Mouse (Mus musculus): ENCODE results near the gene Mlc1.

Gene Mlc1

DNA sequence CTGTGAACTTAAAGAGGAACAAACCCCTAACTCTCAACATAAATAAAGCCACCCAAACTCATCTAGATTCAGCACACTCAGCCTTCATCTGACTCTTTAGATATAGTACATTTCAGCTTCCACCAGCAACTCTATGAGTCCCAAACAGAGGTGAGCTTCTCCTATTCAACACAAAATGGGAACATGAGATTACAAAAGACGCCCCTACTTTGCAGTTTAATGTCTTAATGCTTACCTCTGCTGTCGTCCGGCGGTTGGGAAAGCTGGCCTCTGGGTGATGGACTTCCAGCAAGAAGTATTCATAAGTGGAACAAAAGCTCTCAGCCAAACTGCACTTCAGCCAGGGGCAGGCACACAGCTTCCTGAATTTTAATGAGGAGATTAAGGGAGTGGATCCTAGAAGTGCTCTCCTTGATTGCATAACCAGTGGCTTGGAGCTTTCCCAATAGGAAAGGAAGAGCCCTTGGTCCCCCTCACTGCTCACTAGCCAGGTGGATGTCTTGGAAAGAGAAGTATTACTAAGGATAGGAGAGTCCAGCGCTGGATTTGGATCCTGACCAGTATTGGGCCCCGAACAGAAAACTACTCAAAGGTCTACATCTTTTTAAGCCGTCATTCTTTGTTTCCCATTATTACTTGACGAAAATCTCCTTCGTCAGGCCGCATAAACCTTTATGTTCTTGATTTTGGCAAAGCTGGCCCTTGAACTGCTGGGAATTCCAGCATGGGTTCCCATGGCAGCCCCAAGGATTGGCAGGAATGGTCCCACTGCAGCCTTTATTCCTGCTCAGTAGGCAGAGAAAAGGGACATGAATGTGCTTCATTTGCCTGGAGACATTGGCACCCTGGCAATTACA is at the start of gene Mlc1:
Mlc1 (minus strand) TSS at position 727 of the 857 bp plus-strand sequence.
- DNase-seq = no peak

DNA sequence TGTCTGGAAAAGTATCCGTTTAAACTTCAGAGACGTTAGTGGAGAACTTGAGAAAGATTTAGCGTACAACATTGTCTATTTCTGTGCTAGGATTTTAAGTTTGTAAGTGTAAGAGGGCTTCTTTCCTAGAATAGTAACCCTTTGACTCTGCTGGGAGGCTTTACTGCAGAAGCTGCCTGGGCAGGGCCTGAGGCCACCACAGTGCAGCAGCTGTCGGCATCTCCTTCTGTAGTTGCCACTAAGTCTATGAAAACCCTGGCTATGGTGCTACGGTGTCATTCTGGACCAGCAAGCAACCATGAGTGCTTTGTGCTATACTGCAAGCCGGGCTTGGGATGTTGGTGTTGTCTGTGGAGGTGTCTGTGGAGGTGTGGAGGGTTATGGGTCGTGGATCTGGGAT is 41.7 kb upstream of the Mlc1 start:
- DNase-seq = no peak

DNA sequence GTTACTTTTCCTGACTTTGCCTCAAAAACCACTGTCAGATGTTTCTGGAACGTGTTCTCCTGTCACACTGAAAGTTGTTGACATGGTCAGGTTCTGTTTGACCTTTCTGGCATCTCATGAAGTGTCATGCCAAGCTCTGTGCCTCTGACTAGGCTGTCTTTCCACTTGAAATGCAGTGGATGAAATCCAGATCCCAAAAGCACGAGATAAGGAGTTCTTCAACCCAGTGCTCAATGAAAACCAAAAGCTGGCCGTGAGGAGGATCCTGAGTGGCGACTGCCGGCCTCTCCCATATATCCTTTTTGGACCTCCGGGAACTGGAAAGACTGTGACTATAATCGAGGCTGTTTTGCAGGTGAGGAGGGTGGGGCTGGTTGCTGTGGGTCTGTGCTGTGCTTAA is 41.3 kb upstream of the Mlc1 start:
- no peak for DNase-seq

DNA sequence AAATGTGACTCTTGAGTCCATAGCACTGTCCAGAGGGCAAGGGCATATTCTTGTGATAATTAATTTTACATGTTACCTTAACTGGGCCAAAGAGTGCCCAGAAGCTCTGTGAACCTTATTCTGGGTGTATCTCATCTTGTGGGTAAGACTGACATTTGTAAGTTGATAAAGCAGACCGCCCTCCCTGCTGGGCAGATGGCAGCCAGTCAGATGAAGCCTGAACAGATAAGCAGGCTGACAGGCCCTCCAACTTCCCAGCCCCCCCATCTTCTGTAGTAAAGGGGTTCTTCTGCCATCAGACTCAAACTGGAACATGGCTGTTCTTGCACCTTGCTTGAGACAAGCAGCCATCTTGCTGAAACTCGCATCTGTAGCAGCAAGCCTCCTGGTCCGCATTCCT is 37.9 kb upstream of the Mlc1 start:
- no peak for DNase-seq

DNA sequence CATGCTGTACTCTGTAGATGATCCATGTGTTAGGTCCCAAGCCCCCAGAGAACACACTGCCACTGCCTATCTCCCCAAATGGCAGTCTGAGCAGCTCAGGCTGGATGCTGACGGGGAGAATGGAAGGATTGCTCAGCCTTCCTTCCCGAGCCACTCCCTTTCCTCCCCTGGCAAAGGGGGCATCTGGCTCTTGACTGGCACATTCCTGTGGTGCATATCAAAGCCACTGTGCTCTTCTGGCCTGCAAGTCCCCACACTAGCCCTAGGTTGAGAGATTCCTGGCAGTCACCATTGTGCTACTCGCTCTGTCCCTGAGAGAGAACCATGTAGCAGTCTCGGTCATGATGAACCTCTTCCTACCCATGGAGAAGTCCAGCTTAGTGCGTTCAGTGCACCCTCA is 29.0 kb upstream of the Mlc1 start:
- DNase-seq = no peak

DNA sequence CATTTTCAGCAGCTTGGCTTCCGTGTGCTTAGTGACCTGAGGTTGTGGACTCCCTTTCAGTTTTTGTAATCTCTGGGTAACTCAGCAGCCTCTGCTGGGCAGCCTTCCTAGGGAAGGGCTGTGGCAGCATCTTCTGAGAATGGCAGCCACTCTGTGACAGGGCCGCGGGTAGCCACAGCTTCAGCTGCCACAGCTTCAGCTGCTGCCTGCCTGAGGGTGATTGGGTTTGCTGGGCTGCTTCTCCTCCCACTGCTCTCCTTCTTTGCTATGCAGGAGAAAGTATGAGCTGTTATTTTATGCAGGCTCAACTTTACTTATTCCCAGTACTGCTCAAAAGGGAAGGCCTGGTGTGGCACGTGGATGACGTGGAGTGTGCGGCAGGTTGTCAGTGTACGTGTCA is 28.2 kb upstream of the Mlc1 start:
- no peak for DNase-seq

DNA sequence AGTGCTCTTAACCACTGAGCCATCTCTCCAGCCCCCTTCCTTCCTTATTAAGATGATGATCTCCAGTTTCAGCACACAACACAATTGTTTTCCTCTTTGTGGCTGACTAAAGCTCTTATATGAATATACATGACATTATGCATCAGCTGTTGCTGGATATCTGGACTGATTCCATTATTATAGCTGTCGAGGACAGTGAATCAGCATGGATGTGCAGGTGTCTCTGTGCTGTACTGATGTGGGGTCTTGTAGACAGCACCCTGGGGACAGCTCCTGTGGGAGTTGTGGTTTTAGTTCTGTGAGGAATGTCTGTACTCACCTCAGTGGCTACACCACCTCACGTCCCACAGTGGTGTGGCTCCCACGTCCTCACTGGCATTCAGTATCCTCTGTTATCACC is 22.4 kb upstream of the Mlc1 start:
- DNase-seq = no peak

DNA sequence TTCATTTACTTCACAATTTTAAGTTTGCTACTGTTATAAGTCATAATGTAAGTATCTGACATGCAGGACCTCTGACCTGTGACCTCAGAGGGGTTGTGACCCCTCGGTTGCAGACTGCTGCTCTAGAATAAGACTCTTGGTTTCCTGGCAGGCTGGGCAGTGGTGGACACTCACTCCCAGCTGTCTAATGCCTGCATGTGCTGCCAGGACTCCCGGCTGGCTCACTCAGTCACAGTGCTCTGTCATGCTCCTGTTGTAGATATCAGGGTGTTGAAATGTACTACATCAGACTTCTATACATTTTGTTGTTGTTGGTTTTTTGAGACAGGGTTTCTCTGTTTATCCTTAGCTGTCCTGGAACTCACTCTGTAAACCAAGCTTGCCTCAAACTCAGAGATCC is 21.6 kb upstream of the Mlc1 start:
- no peak for DNase-seq

DNA sequence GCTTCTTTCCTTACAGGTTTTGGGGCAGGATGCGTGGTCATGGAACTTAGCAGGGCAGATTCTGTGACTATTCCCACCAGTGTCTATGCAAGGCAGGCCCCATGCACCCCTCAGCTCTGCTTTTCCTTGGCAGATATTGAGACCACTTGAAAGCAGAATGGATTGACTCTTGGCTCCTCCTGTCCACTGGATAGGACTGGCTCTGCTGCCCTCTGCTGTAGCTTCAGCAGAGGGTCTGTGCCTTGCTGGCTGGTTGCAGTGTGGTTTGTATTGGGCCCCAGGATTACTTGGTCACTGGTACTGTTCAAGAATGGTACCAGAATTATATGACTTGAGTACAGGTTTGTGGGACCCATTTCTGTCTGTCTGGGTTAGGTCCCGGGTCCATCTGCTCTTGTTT is 20.3 kb upstream of the Mlc1 start:
- no peak for DNase-seq

DNA sequence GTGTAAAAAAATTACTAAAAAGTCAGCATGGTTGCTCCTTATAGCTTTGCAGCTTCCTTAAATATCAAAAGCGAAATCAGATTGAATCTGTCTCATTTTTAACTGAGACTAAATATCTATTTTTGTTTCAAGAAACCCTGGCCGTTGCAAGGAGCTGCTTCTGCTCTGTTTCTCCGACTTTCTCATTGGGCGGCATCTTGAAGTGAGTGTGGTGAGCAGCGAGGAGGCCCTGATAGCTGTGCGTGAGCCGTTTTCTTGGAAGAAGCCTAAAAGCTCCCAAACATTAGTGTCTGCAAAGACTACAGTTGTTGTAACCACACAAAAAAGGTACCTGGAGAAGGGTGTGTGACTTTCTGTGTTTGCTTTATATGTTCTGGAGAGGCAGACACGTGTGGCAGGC is 19.8 kb upstream of the Mlc1 start:
- DNase-seq = no peak

DNA sequence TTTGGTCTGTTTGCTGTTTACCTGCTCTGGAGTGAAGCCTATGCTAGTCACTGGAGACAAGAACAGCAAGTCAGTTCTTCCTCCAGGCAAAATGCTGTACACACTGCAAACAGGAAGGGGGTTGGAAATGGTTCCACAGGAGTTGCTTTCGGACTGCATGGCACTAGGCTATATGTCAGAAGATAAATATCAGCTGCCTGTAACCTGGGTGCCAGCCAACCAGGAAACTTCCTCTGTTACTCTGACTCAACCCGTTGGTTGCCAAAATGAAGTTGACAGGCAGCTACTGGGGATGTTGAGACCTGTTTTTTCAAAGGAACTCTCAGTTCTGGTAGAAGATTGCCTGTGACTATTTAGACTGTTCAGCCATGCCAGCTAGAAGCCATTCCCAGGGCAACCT is 10.4 kb upstream of the Mlc1 start:
- DNase-seq = peak; percentile 3

DNA sequence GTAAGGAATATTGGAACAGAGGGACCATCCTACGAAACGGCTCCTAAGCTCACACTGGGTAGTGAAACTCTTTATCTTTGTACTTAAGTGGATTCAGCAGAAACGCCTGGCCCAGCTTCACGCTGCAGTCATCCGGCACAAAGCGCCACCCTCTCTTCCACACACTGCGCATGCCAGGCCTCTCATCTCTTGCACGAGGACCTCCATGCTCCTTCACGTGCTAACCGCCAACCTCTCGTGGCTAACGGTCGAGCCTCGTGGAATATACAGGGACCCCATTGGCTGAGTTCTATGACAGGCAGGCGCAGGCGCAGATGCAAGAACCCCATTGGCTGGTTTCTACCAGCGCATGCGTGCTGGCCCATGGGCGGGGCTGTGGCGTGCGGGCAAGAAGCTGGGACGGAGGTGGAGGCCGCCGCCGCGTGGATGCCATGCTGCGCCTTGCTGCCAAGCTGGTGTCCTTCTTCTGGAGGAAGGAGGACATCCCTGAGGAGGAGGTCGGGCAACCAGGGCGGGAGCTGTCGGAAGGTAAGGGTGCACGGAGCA is 3.8 kb upstream of the Mlc1 start, which contains the start of gene Mov10l1:
Mov10l1 (plus strand) TSS at position 376 of the 546 bp plus-strand sequence.
- no peak for DNase-seq

DNA sequence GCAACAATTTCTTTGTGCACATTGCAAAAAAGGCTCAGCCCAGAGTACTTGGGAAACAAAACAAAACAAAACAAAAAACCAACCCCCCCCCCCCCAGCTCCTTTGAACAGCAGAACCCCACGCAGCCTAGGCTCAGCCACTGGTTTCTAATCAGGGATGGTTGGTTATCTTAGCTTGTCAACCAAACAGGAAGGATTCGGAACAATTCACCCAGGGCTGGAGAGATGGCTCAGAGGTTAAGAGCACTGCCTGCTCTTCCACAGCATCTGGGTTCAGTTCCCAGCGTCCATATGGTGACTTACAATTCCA is 285 bp upstream of the Mlc1 start:
- DNase-seq = no peak

DNA sequence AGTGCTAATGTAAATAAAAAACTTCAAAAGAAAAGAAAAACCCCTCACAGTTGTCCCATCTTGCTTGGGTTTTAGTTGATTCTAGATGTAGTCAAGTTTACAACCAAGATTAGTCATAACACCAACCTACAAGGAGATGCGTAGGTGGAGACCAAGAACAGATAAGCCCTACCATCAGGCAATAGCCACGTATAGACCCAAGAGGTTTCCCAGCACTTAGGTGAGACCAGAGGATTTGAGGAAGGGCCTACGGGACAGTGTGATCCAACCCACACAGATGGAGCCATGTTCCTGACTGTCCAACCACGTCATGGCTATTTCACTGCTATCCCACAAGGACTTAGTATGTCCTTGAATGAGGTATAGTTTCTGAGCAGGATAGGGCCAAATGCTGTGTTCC is 6.5 kb downstream of the Mlc1 start:
- no peak for DNase-seq

DNA sequence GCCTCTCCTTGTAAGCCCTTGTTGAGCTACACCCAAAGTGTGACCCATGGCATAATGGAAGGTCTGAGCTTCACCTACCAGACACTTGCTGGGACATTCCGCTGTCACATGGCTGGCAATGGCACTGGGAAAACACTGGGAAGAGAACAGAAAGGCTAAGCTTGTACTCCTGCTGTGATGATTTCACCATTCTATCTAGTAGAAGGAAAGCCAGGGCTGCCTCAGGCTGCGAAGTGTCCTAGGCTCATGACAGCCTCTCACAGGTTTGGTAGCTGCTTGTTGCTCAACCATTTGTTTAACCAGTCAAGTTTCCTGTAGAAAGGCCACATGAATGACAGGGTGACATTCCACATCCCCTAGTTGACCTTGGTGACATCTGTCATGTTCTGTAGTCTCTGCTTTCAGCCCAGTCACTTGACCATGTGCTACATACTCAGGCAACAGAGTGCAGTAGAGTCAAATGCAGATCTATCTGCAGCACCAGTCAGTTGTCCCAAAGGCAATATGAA is 14.7 kb downstream of the Mlc1 start:
- DNase-seq = no peak

DNA sequence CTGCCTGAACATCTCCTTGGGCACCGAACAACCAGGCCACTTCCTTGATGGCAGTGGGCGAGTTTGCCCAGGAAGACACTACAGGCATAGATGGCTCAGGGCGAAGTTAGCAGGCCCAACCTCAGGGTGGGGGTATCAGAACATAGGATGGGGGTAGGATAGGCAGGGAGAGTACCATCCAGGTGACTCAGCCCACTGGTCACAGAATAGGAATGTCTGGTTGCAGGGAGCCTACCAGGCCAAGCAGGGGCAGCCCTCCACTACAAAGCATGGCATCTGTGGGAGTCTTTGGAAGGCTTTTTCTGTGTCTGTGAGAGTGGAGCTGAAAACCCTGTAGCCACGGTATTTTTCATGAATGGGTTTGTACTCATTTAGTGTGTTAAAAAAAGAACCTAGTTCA is 21.3 kb downstream of the Mlc1 start:
- no peak for DNase-seq

DNA sequence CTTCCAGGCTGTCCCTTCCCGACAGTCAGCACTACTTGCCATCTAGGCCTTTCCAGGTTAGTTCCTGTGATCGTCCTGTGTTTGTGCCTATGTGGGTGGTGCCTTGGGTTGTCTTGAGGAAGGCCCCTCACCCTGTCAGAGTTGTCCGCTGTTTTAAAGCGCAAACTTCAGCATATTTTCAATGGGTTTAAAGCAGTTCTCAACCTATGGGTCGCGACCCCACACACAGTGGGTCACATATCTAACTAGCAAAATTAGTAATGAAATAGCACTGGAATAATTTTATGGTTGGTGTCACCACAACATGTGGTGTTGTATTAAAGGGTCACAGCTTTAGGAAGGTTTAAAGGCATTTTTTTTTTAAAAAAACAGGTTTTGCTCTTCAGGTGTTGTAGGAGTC is 23.5 kb downstream of the Mlc1 start:
- DNase-seq = no peak

DNA sequence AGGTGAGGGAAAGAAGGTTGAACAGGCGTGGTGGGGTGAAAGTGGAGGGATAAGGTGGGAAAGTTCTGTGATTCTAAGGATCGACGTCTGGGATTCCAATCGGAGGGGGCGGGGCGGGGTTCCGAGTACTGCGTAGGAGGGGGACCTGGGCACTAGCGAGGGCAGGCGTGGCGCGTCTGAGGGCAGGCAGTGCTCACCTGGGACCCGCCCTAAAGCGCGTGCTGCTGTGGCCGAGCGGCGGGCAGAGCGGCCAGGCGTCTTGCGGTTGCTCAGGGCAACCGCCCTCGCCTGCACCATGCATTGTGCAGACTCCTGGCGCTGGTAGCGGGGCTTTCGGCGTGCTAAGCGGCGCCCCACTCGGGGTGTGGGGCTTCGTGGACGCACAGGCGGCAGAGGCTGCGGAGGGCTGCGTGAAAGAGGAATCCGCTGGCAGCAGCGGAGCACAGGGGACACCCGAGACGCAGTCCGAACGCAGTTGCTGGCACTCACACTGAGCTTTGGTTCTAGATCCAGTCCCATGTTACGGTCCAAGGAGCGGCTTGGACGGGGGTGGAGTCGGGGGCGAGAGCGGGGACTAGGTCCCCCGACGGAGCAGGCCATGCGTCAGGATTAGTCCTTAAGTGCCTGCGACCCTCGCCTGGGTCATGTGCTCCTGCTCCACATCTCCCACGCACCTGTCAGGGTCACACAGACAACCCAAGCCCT is 24.3 kb downstream of the Mlc1 start, which contains the start of gene Ttll8:
Ttll8 (minus strand) TSS at position 51 of the 705 bp plus-strand sequence.
- DNase-seq = peak; percentile 7

DNA sequence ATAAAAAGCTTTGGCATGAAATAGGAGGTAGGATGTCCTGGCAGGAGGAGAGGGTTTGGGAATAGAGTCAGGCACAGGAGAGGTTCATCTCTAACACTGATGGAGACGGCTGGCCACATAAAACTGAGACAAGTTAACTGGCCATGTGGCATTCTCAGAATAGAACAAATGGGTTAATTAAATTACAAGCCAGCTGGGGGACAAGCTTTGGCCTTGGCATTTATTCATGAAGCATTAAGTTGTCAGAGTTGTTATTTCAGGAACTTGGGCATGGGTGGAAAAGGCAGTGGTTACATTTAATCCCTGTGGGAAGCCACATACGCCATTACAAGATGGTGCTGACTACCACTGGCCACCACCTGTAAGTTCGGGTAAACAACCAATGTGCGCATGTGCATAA is 27.6 kb downstream of the Mlc1 start:
- no peak for DNase-seq

DNA sequence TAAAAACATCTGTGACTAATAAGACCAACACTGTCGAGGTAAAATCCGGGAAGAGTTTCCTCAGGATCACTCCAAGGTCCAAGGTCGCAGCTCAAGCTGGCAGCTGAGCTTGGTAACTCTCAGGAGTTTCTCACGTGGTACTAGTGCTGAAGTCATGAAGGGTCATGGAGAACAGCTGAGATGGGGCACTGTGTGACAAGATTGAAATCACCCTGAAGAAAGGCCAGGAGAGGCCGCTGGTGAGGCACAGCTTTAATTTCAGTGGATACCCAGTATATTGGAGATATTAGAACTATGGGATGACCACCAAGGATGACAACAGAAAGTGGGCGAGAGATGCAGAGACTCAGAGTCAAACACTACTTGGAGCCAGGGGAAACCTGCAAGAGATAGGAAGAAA is 32.0 kb downstream of the Mlc1 start:
- peak; percentile 53 for DNase-seq

DNA sequence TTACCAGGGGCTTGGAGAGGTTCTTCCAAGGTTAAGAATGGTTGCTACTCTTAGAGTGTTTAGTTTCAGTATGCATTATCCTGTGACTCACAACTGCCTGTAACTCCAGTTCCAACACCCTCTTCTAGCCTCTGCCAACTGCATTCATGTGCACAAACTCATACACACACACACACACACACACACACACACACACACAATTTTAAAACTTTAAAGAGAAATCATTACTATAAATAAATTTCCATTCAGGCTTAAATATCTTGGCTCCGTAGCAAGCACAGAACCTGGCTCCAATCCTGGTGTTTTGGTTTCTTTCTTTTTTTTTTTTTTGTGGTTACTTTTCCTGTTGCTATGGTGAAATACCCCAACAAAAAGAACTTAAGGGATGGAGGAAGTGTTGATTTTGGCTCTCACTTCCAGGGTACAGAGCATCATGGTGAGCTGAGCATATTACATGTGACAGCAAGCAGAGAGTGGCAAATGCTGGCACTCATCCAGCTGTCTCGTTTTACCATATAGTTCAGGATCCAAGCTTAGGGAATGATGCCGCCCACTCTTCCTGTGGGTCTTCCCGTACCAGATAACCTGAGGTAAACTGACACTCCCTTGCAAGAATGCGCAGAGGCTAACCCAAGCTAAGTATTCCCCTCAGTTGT is 34.8 kb downstream of the Mlc1 start:
- no peak for DNase-seq

DNA sequence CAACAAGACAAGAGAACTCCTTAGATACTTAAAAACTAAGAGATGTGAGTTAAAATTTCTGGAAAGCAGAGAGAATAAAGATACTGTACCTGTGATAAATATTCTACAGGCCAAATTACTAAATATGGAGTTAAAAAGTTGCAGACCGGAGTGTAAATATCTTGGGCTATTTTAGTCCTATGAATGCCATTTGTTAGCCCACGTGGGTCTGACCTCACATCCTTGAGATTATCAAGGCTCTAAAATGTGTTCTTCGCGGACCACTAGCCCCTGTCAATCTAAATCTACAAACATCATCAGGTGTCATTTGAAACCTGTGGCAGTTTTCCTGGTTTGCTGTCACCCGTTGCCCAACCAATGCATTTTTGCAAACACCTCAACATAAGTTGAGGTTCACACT is 36.0 kb downstream of the Mlc1 start:
- no peak for DNase-seq

DNA sequence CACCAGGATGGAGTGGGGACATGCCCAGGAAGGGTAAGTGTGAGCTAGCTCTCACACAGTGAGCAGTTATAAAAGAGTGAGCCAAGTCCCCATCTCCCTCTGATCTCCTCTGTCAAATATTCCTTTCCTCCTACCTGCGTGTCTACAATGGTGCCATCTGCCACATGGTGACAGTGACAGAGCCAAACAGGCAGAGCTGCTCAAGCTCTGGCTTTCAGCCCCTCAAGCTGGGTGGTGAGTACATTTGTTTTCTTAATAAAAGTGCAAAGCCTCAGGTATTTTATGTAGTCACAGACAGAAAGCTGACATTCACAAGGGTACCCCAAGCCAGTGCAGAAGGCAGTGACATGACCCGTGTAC is 41.5 kb downstream of the Mlc1 start:
- no peak for DNase-seq

Measured in kidney, adult 9 months (tissue).